Mouse (Mus musculus): ENCODE measurements at regions not wholly inside any gene's neighbourhood (a gene's known extent, or its start where the extent isn't known, plus 50 kb on each side); places are given as distances from the start of the nearest gene placed in this dataset.

- DNase-seq (ENCODE audit: low spot score): no peak
- no peak for ATAC-seq (ENCODE audit: insufficient read depth, low FRiP score, low TSS enrichment)
- no peaks in the 10 kb centered on the region for H3K9me3 ChIP-seq (ENCODE audit: control insufficient read depth, low read length)
These were observed 466.8 kb downstream of the Pcdh7 start for GRCm38 (mm10) chr5:58184616-58185015.

DNA sequence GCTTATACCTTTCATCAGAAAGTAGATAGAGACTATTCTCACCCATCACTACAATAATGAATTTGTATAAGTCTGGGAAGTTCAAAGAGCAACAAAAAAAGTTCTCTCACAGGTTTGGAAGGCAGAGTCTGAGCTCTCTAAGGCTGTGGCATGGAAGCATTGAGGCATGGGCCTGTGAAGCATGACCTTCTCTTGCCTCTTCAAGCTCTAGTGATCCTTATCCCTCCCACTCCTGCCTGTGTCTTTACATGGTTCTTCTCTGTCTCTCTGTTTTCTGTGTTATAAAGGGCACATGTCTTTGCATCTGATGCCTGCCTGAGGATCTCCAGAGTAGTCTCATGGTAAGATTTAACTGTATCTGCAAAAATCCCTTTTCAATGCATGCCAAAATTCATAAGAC, 489.8 kb downstream of the Pcdh7 start:
- Histone ChIP-seq H3K36me3 (ENCODE audit: control insufficient read depth, insufficient read depth, low read length) (no peaks in the 10 kb centered on the region), H3K9ac (ENCODE audit: low read length) (no peak overlapping the region), H3K4me3 (ENCODE audit: low read depth, low read length) (no peak overlapping the region), H3K27ac (ENCODE audit: low read depth, low read length) (no peak overlapping the region), H3K4me1 (ENCODE audit: control insufficient read depth, insufficient read depth, low read length) (no peaks in the 10 kb centered on the region), H3K9me3 (ENCODE audit: control insufficient read depth, low read length) (no peaks in the 10 kb centered on the region), H3K27me3 (ENCODE audit: control insufficient read depth, insufficient read depth, low read length) (no peaks in the 10 kb centered on the region), H3K4me2 (ENCODE audit: low read depth) (no peak overlapping the region)
- ATAC-seq (ENCODE audit: insufficient read depth, low FRiP score, low TSS enrichment): no peak
- DNase-seq (ENCODE audit: low spot score): no peak

More at GRCm38 (mm10) chr5:58184616-58185015, 466.8 kb downstream of the Pcdh7 start:
- Histone ChIP-seq H3K4me1 (ENCODE audit: control insufficient read depth, insufficient read depth, low read length) (no peaks in the 10 kb centered on the region), H3K4me3 (ENCODE audit: low read depth, low read length) (no peak overlapping the region), H3K27ac (ENCODE audit: low read depth, low read length) (no peak overlapping the region), H3K27me3 (ENCODE audit: control insufficient read depth, insufficient read depth, low read length) (no peaks in the 10 kb centered on the region), H3K4me2 (ENCODE audit: low read depth) (no peak overlapping the region), H3K36me3 (ENCODE audit: control insufficient read depth, insufficient read depth, low read length) (no peaks in the 10 kb centered on the region), H3K9ac (ENCODE audit: low read length) (no peak overlapping the region)

DNA sequence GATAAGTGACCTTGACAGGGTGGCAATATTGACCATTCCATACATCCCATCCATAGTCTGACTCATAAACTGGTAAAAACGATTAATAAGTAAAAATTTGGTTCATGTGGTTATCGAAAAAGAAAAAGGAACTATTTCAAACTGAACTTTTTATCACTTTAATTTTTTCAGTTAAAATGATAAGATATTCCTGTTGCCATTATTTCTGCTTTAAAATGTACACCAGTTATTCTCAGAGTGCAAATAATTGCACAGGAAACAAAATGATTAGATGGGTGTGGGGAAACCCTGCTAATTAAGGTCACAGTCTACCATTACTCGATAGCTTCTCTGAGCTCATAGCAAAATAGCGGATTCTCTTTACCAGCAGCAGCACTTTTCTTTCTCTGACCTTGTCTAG, 509.4 kb downstream of the Pcdh7 start:
- no peaks in the 10 kb centered on the region for H3K9me3 ChIP-seq (ENCODE audit: control insufficient read depth, low read length)
- H3K4me1 ChIP-seq (ENCODE audit: control insufficient read depth, insufficient read depth, low read length): no peaks in the 10 kb centered on the region
- H3K4me3 ChIP-seq (ENCODE audit: low read depth, low read length): no peak overlapping the region
- DNase-seq (ENCODE audit: low spot score): no peak
- 87% methylated on average over 4 of the region's 4 CpGs for WGBS
- no peak overlapping the region for H3K9ac ChIP-seq (ENCODE audit: low read length)
- no peaks in the 10 kb centered on the region for H3K27me3 ChIP-seq (ENCODE audit: control insufficient read depth, insufficient read depth, low read length)
- ATAC-seq (ENCODE audit: insufficient read depth, low FRiP score, low TSS enrichment): no peak
- H3K27ac ChIP-seq (ENCODE audit: low read depth, low read length): no peak overlapping the region
- H3K36me3 ChIP-seq (ENCODE audit: control insufficient read depth, insufficient read depth, low read length): no peaks in the 10 kb centered on the region
- no peak overlapping the region for H3K4me2 ChIP-seq (ENCODE audit: low read depth)

DNA sequence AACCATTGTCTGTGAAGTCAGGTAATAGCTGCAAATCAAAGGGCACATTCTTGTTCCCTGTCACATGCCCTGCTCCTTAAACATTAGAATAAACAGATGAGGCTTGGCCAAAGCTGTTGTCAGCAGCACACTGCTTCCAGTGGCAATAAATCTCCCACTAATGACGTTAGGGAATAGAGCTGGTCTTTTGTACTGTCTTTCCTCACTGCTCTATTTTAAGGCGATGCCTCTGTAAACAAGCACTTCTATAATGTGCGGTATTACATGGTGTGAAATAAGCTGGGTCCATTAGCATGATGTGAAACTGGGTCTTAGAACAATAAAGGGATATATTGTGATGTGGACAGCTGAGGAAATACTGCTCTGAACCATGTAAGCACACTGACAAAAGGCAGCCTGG, 511.0 kb downstream of the Pcdh7 start:
- H3K4me1 ChIP-seq (ENCODE audit: control insufficient read depth, insufficient read depth, low read length): no peaks in the 10 kb centered on the region
- 31% methylated on average over 3 of the region's 3 CpGs for WGBS
- no peak overlapping the region for H3K27ac ChIP-seq (ENCODE audit: low read depth, low read length)
- no peaks in the 10 kb centered on the region for H3K36me3 ChIP-seq (ENCODE audit: control insufficient read depth, insufficient read depth, low read length)
- no peaks in the 10 kb centered on the region for H3K27me3 ChIP-seq (ENCODE audit: control insufficient read depth, insufficient read depth, low read length)
- DNase-seq (ENCODE audit: low spot score) (no peak), ATAC-seq (ENCODE audit: insufficient read depth, low FRiP score, low TSS enrichment) (peak; percentile 58)
- no peaks in the 10 kb centered on the region for H3K9me3 ChIP-seq (ENCODE audit: control insufficient read depth, low read length)
- no peak overlapping the region for H3K9ac ChIP-seq (ENCODE audit: low read length)
- no peak overlapping the region for H3K4me2 ChIP-seq (ENCODE audit: low read depth)
- no peak overlapping the region for H3K4me3 ChIP-seq (ENCODE audit: low read depth, low read length)

Data from neural tube, embryonic 11.5 days (tissue).